Mouse (Mus musculus) embryonic facial prominence, embryonic 14.5 days (tissue): ENCODE data around the gene Ap4m1. TPM values are rescaled to one million over a fixed set of nuclear protein-coding genes. Genes with fewer than 3 reads are reported as not detected.

ENCODE experiments used
- ATAC-seq: fragments of 200-750 bp; cut with Nextera tagmentation; 2 replicates; pipeline ENCODE4 v1.8.0; 2017; ENCODE audit warnings: low read depth, moderate number of reproducible peaks, moderate TSS enrichment
- DNase-seq: peaks from one replicate; pipeline ENCODE4 v3.0.0-alpha.2; 2015; ENCODE audit warnings: low spot score
- H3K27ac ChIP-seq: fragments of 300-500 bp; sonication (generic); replicated peaks from 2 replicates; pipeline ENCODE4 v1.5.1; 2014; ENCODE audit warnings: low read depth, mild to moderate bottlenecking, low read length, moderate library complexity
- H3K27me3 ChIP-seq: fragments of 300-500 bp; sonication (generic); replicated peaks from 2 replicates; pipeline ENCODE4 v1.6.1; 2014; ENCODE audit warnings: low read length; ENCODE audit not compliant: control insufficient read depth, insufficient read depth
- H3K36me3 ChIP-seq: fragments of 300-500 bp; sonication (generic); 2 replicates; pipeline ENCODE4 v1.6.1; 2014; ENCODE audit warnings: low read length, mixed read lengths; ENCODE audit not compliant: control insufficient read depth, insufficient read depth
- H3K4me1 ChIP-seq: fragments of 300-500 bp; sonication (generic); 2 replicates; pipeline ENCODE4 v1.6.1; 2014; ENCODE audit warnings: antibody characterized with exemption, low read length; ENCODE audit not compliant: control insufficient read depth, insufficient read depth
- H3K4me2 ChIP-seq: fragments of 300-500 bp; sonication (generic); 2 replicates; pipeline ENCODE4 v1.6.1; 2014; ENCODE audit warnings: low read depth, mild to moderate bottlenecking, low read length, moderate library complexity, mixed read lengths
- H3K4me3 ChIP-seq: fragments of 300-500 bp; sonication (generic); 2 replicates; pipeline ENCODE4 v1.5.1; 2014; ENCODE audit warnings: low read depth, mild to moderate bottlenecking, low read length
- H3K9ac ChIP-seq: fragments of 300-500 bp; sonication (generic); 2 replicates; pipeline ENCODE4 v1.6.1; 2014; ENCODE audit warnings: low read depth, mild to moderate bottlenecking, low read length, moderate library complexity, mixed read lengths
- H3K9me3 ChIP-seq: fragments of 300-500 bp; sonication (generic); 2 replicates; pipeline ENCODE4 v1.6.1; 2016; ENCODE audit warnings: low read length; ENCODE audit not compliant: control insufficient read depth
- WGBS: fragments of 180-500 bp; shearing (Covaris S2); extraction: QIAGEN DNeasy Blood & Tissue Kit; methylation state at CpG from one replicate; pipeline ENCODE4 v1.1.7; 2014; 5-methylcytosine and 5-hydroxymethylcytosine counted together
- polyA plus RNA-seq: library from polyadenylated mRNA; unstranded; fragments of >200 nt; fragmentation: Nextera tagmentation; extraction: Ambion mirVana; gene quantifications from 2 replicates; pipeline ENCODE4 v1.2.1, GENCODE M21; 2014

Gene Ap4m1
- polyA plus RNA-seq, 1 experiment from 2014 or later = 17.5 TPM

DNA sequence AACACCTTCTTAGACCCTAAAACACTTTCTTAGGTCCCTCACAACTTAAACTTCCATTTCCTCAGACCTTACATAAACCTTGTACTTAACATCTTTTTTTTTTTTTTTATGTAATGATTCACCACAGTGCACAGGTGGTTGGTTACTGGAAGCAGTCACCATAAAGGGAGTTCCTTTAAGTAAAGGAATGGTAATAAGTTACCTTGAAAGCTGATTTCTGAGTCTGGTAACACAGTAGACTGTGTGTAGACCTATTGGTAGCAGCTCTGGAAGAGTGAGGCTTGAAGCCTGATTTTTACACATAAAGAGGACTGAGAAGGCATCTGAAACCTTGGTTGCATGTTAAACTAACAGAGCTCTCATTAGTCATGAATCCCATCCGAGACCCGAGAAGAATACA is 48.1 kb downstream of the Ap4m1 start:
- no peak for DNase-seq
- H3K27me3 ChIP-seq = no peaks in the 10 kb centered on the region
- H3K4me2 ChIP-seq = no peak overlapping the region
- no peaks in the 10 kb centered on the region for H3K4me1 ChIP-seq
- no peak overlapping the region for H3K27ac ChIP-seq
- peaks cover 5% of the 10 kb centered on the region; the same call in 1 of the 2 replicates for H3K9me3 ChIP-seq
- no peak overlapping the region for H3K9ac ChIP-seq
- ATAC-seq = no peak
- H3K4me3 ChIP-seq = no peak overlapping the region
- no peaks in the 10 kb centered on the region for H3K36me3 ChIP-seq
- 72% methylated on average over 2 of the region's 2 CpGs for WGBS

DNA sequence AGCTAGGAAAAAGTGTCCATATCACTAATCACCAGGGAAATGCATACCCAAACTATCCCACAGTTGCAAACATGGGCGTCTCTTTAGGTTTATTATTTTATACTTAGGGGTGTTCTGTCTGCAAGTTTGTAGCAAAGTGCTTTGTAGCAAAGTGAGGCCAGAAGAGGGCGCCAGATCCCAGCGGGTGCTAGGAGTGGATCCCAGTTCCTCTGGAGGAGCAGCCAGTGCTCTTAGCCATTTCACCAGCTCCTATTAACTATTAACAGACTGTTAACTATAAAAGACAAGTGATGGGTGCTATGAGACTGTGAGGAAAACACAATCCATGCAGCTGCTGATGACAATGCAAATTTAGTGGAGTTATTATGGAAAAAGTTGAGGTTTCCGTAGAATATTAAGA is 50.3 kb downstream of the Ap4m1 start:
- no peaks in the 10 kb centered on the region for H3K9me3 ChIP-seq
- H3K36me3 ChIP-seq = no peaks in the 10 kb centered on the region
- ATAC-seq (no peak), DNase-seq (peak; percentile 60)
- no peak overlapping the region for H3K27ac ChIP-seq
- H3K4me3 ChIP-seq = no peak overlapping the region
- WGBS = 22% methylated on average over 4 of the region's 4 CpGs
- no peaks in the 10 kb centered on the region for H3K4me1 ChIP-seq
- no peak overlapping the region for H3K4me2 ChIP-seq
- no peak overlapping the region for H3K9ac ChIP-seq
- no peaks in the 10 kb centered on the region for H3K27me3 ChIP-seq

DNA sequence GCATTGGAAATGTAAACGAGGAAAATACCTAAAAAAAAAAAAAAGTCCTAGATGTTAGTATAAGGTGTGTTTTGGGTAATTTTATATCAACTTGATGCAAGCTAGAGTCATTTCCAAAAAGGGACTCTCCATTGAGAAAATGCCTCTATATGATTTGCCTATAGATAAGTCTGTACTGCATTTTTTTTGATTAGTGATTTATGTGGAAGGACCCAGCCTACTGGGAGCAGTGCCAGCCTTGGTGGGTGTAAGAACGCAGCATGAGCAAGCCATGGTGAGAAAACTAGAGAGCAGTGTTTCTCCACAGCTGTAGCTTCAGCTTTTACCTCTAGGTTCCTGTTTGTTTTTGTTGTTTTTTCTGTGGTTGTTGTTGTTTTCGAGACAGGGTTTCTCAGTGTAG is 51.5 kb downstream of the Ap4m1 start:
- Histone ChIP-seq H3K4me3 (no peak overlapping the region), H3K9me3 (no peaks in the 10 kb centered on the region), H3K27me3 (no peaks in the 10 kb centered on the region), H3K9ac (no peak overlapping the region), H3K4me1 (no peaks in the 10 kb centered on the region), H3K4me2 (no peak overlapping the region), H3K27ac (no peak overlapping the region), H3K36me3 (no peaks in the 10 kb centered on the region)
- ATAC-seq = no peak
- 51% methylated on average over 3 of the region's 3 CpGs for WGBS
- no peak for DNase-seq

DNA sequence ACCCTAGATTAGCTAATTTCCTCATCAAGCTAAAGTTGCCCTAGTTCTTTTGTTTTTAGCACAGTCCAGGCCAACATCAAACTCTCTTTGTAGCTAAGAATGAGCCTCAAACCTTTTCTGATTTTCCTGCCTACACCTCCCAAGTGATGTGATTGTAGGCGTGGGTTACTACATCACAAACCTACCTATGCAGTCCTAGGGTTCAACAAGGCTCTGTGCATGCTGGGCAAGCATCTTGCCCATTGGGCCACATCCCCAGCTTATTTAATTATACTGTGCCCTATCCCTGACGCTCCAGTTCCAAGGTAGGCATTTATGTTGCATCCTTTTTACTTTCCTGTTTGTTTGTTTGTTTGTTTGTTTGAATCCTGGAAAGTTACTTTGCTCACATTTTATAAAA is 53.9 kb downstream of the Ap4m1 start, which contains the start of gene Nxpe5:
Nxpe5 (plus strand) TSS at position 199 of the 400 bp plus-strand sequence.
- Histone ChIP-seq H3K9me3 (no peaks in the 10 kb centered on the region), H3K4me2 (no peak within 1 kb of the TSS), H3K27me3 (no peaks in the 10 kb centered on the region), H3K9ac (no peak within 1 kb of the TSS), H3K36me3 (no peaks in the 10 kb centered on the region), H3K4me1 (no peaks in the 10 kb centered on the region), H3K4me3 (no peak within 1 kb of the TSS), H3K27ac (no peak within 1 kb of the TSS)
- 52% methylated on average over 2 of the region's 2 CpGs for WGBS
- DNase-seq (no peak), ATAC-seq (no peak)

DNA sequence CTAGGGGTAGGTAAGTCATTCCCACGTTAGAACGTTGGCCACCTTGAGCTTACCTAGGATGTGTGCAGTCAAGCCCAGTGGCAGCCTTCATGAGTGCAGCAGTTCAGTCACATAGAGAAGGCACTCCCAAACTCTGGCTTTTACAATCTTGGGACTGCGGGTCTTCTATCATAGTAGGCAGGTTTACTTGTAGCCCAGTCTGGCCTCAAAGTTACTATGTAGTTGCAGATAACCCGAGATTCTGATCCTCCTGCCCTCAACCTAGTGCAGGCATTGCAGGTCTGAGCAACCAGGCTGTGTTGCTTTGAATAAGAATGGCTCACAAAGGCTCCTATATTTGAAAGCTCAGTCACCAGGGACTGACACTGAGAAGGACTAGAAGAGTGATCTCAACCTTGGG is 54.7 kb downstream of the Ap4m1 start:
- H3K4me2 ChIP-seq = no peak overlapping the region
- H3K27ac ChIP-seq = no peak overlapping the region
- no peak overlapping the region for H3K9ac ChIP-seq
- no peaks in the 10 kb centered on the region for H3K27me3 ChIP-seq
- ATAC-seq (no peak), DNase-seq (no peak)
- no peaks in the 10 kb centered on the region for H3K9me3 ChIP-seq
- no peaks in the 10 kb centered on the region for H3K36me3 ChIP-seq
- H3K4me1 ChIP-seq = no peaks in the 10 kb centered on the region
- WGBS = 72% methylated on average over 4 of the region's 4 CpGs
- no peak overlapping the region for H3K4me3 ChIP-seq

DNA sequence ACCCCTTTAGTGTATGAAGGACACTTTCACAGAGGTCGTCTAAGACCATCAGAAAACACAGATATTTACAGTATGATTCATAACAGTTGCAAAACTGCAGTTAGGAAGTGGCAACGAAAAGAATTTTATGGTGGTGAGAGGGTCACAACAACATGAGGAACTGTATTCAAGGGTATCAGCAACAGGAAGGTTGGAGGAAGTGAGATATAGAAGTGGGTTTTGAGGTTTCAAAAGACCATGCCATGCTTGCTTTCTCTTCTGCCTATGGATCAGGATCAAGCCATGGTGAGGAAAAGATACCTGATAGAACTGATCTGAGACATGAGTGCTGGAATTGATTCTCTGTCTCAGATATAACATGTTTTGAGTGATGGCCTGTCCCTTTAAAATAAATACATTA is 55.6 kb downstream of the Ap4m1 start:
- H3K27me3 ChIP-seq = no peaks in the 10 kb centered on the region
- ATAC-seq (no peak), DNase-seq (no peak)
- no peak overlapping the region for H3K9ac ChIP-seq
- H3K4me2 ChIP-seq = no peak overlapping the region
- 63% methylated on average over 2 of the region's 2 CpGs for WGBS
- H3K36me3 ChIP-seq = no peaks in the 10 kb centered on the region
- no peak overlapping the region for H3K4me3 ChIP-seq
- no peak overlapping the region for H3K27ac ChIP-seq
- no peaks in the 10 kb centered on the region for H3K4me1 ChIP-seq
- no peaks in the 10 kb centered on the region for H3K9me3 ChIP-seq

DNA sequence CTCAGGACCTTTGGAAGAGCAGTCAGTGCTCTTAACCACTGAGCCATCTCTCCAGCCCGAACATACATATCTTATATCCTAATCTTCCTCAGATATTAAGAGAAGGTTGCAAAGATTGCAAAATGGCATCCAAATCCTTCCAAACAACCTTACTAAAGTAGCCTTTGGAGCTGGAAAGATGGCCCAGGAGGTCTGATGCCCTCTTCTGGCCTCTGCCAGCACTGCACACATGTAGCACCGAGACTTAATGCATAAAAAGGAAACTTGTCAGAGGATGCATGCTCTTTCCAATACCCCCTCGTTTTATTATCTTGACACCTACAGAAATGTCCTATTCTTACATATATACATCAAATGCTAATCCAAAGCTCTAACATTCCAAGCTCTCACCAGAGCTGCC is 56.2 kb downstream of the Ap4m1 start:
- Histone ChIP-seq H3K27ac (no peak overlapping the region), H3K9me3 (no peaks in the 10 kb centered on the region), H3K9ac (no peak overlapping the region), H3K4me2 (no peak overlapping the region), H3K4me3 (no peak overlapping the region), H3K36me3 (no peaks in the 10 kb centered on the region), H3K27me3 (no peaks in the 10 kb centered on the region), H3K4me1 (no peaks in the 10 kb centered on the region)
- 62% methylated on average over 3 of the region's 3 CpGs for WGBS
- no peak for DNase-seq
- ATAC-seq = no peak

- Histone ChIP-seq H3K4me2 (no peak overlapping the region), H3K27me3 (no peaks in the 10 kb centered on the region), H3K4me1 (no peaks in the 10 kb centered on the region), H3K9me3 (no peaks in the 10 kb centered on the region), H3K27ac (no peak overlapping the region), H3K4me3 (no peak overlapping the region), H3K36me3 (no peaks in the 10 kb centered on the region), H3K9ac (no peak overlapping the region)
- 94% methylated on average over 3 of the region's 3 CpGs for WGBS
- DNase-seq (no peak), ATAC-seq (no peak)
These were observed 57.7 kb downstream of the Ap4m1 start for GRCm38 (mm10) chr5:138229511-138229910.
